Mouse (Mus musculus) spleen, postnatal 4 days (tissue): ENCODE data around the gene Ltbp4.

Experiments used
- DNase-seq, 2 experiments: peaks; one replicate each; pipeline ENCODE4 v3.0.0; 2022; ENCODE audit warnings: low spot score in 2 of 2

The Ltbp4 gene

GRCm38 (mm10) chr7:27337175-27337853 is at the start of gene Ltbp4:
Ltbp4 (minus strand) TSS chr7:27337692.
- no peak for DNase-seq

- DNase-seq, result peak; percentile 64 to 90
Observed at GRCm38 (mm10) chr7:27384731-27385130, 47.2 kb upstream of the Ltbp4 start.

GRCm38 (mm10) chr7:27384134-27384533 is 46.6 kb upstream of the Ltbp4 start:
- no peak for DNase-seq

- no peak for DNase-seq
Observed at GRCm38 (mm10) chr7:27383233-27383632, 45.7 kb upstream of the Ltbp4 start.

- DNase-seq, result no peak
Observed at GRCm38 (mm10) chr7:27381560-27381959, 44.1 kb upstream of the Ltbp4 start.

- no peak for DNase-seq
Observed at GRCm38 (mm10) chr7:27381009-27381408, 43.5 kb upstream of the Ltbp4 start.

GRCm38 (mm10) chr7:27379836-27380235 is 42.3 kb upstream of the Ltbp4 start:
- no peak for DNase-seq

GRCm38 (mm10) chr7:27378431-27378830 is 40.9 kb upstream of the Ltbp4 start:
- DNase-seq, result no peak

GRCm38 (mm10) chr7:27375274-27375673 is 37.8 kb upstream of the Ltbp4 start:
- DNase-seq, result no peak

GRCm38 (mm10) chr7:27371715-27372462 is 34.4 kb upstream of the Ltbp4 start:
- no peak for DNase-seq

- DNase-seq, result no peak
Observed at GRCm38 (mm10) chr7:27369111-27369510, 31.6 kb upstream of the Ltbp4 start.

GRCm38 (mm10) chr7:27367976-27368375 is 30.5 kb upstream of the Ltbp4 start:
- DNase-seq, result no peak

- no peak for DNase-seq
Observed at GRCm38 (mm10) chr7:27366082-27366844, 28.8 kb upstream of the Ltbp4 start.

GRCm38 (mm10) chr7:27364379-27364778 is 26.9 kb upstream of the Ltbp4 start:
- DNase-seq, result no peak

- DNase-seq, result peak; percentile 97 to 98
Observed at GRCm38 (mm10) chr7:27361283-27361946, 23.9 kb upstream of the Ltbp4 start.

GRCm38 (mm10) chr7:27360749-27361148 is 23.3 kb upstream of the Ltbp4 start:
- DNase-seq, result no peak

- DNase-seq, result no peak
Observed at GRCm38 (mm10) chr7:27359706-27360358, 22.3 kb upstream of the Ltbp4 start.

GRCm38 (mm10) chr7:27359162-27359561 is 21.7 kb upstream of the Ltbp4 start:
- DNase-seq, result no peak

- no peak for DNase-seq
Observed at GRCm38 (mm10) chr7:27357595-27357978, 20.1 kb upstream of the Ltbp4 start.

GRCm38 (mm10) chr7:27356861-27357594 is 19.5 kb upstream of the Ltbp4 start, which contains the start of gene Gm20479:
Gm20479 (minus strand) TSS chr7:27357419.
- DNase-seq, result no peak

GRCm38 (mm10) chr7:27356248-27356647 is 18.8 kb upstream of the Ltbp4 start:
- DNase-seq, result no peak
